Mouse (Mus musculus) neural tube, embryonic 14.5 days (tissue): ENCODE data around the gene Ufd1. TPM values are rescaled to one million over a fixed set of nuclear protein-coding genes. Genes with fewer than 3 reads are reported as not detected.

Experiments
- ATAC-seq: fragments of 200-750 bp; cut with Nextera tagmentation; 2 replicates; pipeline ENCODE4 v1.8.0; 2017; ENCODE audit warnings: low read depth, mild to moderate bottlenecking, moderate TSS enrichment, moderate library complexity
- H3K27ac ChIP-seq: fragments of 300-500 bp; sonication (generic); 2 replicates; pipeline ENCODE4 v1.5.1; 2014; ENCODE audit warnings: low read depth, mild to moderate bottlenecking, control low read depth, low read length, moderate library complexity, mixed read lengths
- H3K27me3 ChIP-seq: fragments of 300-500 bp; sonication (generic); 2 replicates; pipeline ENCODE4 v1.6.1; 2014; ENCODE audit warnings: low read length; ENCODE audit not compliant: control insufficient read depth, insufficient read depth
- H3K36me3 ChIP-seq: fragments of 300-500 bp; sonication (generic); 2 replicates; pipeline ENCODE4 v1.6.1; 2014; ENCODE audit warnings: low read length, mixed read lengths; ENCODE audit not compliant: control insufficient read depth, insufficient read depth
- H3K4me1 ChIP-seq: fragments of 300-500 bp; sonication (generic); 2 replicates; pipeline ENCODE4 v1.6.1; 2014; ENCODE audit warnings: low read length; ENCODE audit not compliant: control insufficient read depth, insufficient read depth
- H3K4me2 ChIP-seq: fragments of 300-500 bp; sonication (generic); 2 replicates; pipeline ENCODE4 v1.6.1; 2014; ENCODE audit warnings: mild to moderate bottlenecking, low read depth, low read length, control low read depth
- H3K4me3 ChIP-seq: fragments of 300-500 bp; sonication (generic); 2 replicates; pipeline ENCODE4 v1.5.1; 2014; ENCODE audit warnings: low read depth, low read length, control low read depth, mixed read lengths
- H3K9ac ChIP-seq: fragments of 300-500 bp; sonication (generic); replicated peaks from 2 replicates; pipeline ENCODE4 v1.6.1; 2014; ENCODE audit warnings: low read depth, mild to moderate bottlenecking, control low read depth, low read length, mixed read lengths
- H3K9me3 ChIP-seq: fragments of 300-500 bp; sonication (generic); 2 replicates; pipeline ENCODE4 v1.6.1; 2016; ENCODE audit warnings: low read length; ENCODE audit not compliant: control insufficient read depth
- WGBS: fragments of 180-500 bp; shearing (Covaris S2); extraction: QIAGEN DNeasy Blood & Tissue Kit; methylation state at CpG from one replicate; pipeline ENCODE4 v1.1.7; 2014; 5-methylcytosine and 5-hydroxymethylcytosine counted together
- polyA plus RNA-seq: library from polyadenylated mRNA; unstranded; fragments of >200 nt; fragmentation: Nextera tagmentation; extraction: Ambion mirVana; gene quantifications from 2 replicates; pipeline ENCODE4 v1.2.1, GENCODE M21; 2014

Gene Ufd1
- 106 and 115 TPM in 2 replicates for polyA plus RNA-seq

DNA sequence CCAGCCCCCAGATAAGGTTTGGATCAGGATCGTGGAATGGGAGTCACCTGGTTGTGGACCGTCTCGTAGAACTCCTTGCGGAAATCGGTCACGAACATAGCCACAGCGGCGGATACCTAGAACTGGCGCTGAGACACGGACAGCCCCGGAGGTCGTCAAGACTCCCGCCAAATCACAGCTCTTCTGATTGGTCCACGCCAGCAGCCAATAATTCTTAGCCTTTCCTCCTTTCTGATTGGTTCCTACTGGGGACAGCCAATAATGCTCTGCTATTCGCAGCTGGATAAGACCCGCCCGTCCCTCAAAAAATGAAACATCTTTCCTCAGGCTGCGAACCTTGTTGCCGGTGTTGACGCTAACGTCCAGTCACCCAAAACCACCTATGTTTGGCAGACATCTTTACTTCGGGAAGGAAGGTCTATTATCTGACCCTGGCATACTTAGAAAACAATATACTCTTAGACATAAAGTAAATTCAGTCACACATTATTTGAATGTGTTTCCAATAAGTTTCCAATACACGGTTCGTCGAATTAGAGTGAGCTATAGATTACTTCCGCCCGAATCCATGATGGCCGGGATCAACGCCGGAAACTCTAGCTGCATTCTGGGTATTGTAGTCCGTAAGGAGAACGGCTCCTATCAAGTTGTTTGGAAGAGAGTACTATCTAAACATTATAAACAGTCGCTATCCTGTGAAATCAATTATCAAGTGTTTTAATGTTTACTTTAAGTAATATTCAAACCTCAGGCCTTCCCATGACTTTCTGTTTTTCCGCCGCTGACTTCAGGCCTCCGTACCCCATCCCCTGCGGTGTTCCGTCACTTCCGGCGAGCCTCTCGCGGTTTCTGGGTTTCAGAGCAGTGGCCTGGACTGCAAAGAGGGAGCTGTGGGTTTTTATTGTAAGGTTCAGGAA lies at the start of gene Ufd1, which contains the start of gene Cdc45:
Gene Ufd1, plus strand, starts transcription at position 312 of the 917 bp plus-strand sequence.
Gene Cdc45, minus strand, starts transcription at position 520 of the 917 bp plus-strand sequence.
- Histone ChIP-seq H3K36me3 (peaks cover 6% of the 10 kb centered on the region; the same call in 1 of the 2 replicates), H3K4me2 (peak within 1 kb of the TSS; percentile 79), H3K4me3 (peak within 1 kb of the TSS; percentile 63), H3K4me1 (peaks cover 15% of the 10 kb centered on the region; the same call in 1 of the 2 replicates), H3K9ac (peak within 1 kb of the TSS; percentile 65), H3K27ac (peak within 1 kb of the TSS; percentile 46), H3K9me3 (no peaks in the 10 kb centered on the region), H3K27me3 (no peaks in the 10 kb centered on the region)
- peak; percentile 95 for ATAC-seq
- under 1% methylated on average over 42 of the region's 42 CpGs for WGBS

DNA sequence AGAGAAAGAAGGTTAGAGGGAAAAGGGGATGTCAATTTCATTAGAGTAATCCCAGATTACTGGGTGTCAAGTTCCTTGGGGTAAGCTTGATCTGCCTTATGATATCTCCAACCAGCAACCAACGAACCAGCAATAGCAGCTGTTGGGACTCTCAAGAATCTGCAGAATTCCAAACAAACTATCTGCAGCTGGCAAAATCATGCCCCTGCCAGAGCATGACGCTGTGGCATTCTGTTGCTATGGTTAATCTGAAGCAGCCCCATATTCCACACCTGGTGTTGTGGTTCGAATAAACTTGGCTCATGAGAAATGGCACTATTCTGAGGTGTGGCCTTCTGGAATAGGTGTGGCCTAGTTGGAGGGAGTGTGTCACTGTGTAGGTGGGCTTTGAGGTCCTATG lies 48.6 kb upstream of the Ufd1 start:
- Histone ChIP-seq H3K36me3 (no peaks in the 10 kb centered on the region), H3K9me3 (no peaks in the 10 kb centered on the region), H3K27ac (no peak overlapping the region), H3K9ac (no peak overlapping the region), H3K4me3 (no peak overlapping the region), H3K4me1 (no peaks in the 10 kb centered on the region), H3K4me2 (no peak overlapping the region), H3K27me3 (no peaks in the 10 kb centered on the region)
- 83% methylated on average over 3 of the region's 3 CpGs for WGBS
- no peak for ATAC-seq

DNA sequence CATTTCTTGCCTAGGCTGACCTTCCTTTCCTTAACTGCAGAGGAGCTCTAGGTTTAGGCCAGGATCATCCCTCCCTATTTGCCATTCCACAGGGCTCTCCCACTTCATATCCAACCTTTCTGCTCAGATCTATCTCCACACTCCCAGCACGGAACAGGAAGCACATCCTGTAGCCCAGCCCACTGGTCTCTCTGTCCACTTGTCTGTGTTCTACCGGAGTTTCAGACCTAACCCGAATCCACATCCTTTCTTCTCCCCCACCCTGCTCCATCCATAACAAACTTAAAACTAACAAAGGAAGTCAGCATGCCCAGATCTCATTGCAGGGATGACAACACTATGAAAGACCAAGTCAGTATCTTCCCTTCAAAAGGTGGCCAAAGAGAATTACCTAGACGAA lies 45.2 kb upstream of the Ufd1 start:
- Histone ChIP-seq H3K4me2 (no peak overlapping the region), H3K27ac (no peak overlapping the region), H3K4me1 (no peaks in the 10 kb centered on the region), H3K4me3 (no peak overlapping the region), H3K9ac (no peak overlapping the region), H3K9me3 (no peaks in the 10 kb centered on the region), H3K36me3 (no peaks in the 10 kb centered on the region), H3K27me3 (no peaks in the 10 kb centered on the region)
- 80% methylated on average over 4 of the region's 4 CpGs for WGBS
- ATAC-seq: no peak

DNA sequence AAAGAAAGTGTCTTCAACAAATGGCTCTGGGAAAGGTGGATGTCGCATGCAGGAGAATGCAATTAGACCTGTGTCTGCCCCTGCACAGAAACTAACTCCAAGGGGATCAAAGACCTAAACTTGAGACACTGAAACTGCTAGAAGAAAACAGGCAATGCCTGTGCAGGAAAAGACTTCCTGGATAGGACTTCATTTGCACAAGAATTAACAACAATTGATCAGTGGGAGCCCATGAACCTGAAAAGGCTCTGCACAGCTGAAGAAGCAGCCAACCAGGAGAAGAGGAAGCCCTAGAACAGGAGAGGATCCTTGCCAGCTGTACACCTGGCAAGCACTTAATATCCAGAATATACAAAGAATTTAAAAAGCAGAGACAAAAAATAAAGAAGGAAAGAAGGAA lies 42.1 kb upstream of the Ufd1 start:
- ATAC-seq: no peak
- no peak overlapping the region for H3K27ac ChIP-seq
- H3K36me3 ChIP-seq: no peaks in the 10 kb centered on the region
- no peak overlapping the region for H3K9ac ChIP-seq
- WGBS: 87% methylated on average over 1 of the region's 1 CpGs
- H3K4me3 ChIP-seq: no peak overlapping the region
- H3K4me2 ChIP-seq: no peak overlapping the region
- H3K9me3 ChIP-seq: no peaks in the 10 kb centered on the region
- H3K4me1 ChIP-seq: no peaks in the 10 kb centered on the region
- H3K27me3 ChIP-seq: no peaks in the 10 kb centered on the region

DNA sequence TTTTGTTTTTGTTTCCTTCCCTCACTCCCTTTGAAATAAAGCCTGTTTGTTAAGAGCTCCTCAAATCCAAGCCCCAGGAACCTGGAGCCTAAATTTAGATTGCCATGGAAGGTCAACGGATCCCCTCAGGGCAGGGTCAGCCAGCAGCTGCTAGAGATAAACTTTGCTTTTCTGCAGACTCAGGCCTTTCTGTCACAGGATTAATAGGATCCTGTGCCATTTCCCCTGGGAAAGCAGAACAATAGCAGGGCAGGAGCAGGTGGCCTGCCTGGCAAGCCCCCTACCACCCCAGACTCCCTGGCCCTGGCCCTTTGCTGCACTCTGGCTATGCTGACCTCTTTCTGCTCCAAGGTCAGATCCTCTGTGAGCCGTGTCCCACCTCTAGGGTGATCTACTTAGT lies 37.6 kb upstream of the Ufd1 start:
- Histone ChIP-seq H3K27ac (no peak overlapping the region), H3K4me1 (no peaks in the 10 kb centered on the region), H3K9ac (no peak overlapping the region), H3K4me2 (no peak overlapping the region), H3K9me3 (no peaks in the 10 kb centered on the region), H3K4me3 (no peak overlapping the region), H3K36me3 (no peaks in the 10 kb centered on the region), H3K27me3 (peaks cover 33% of the 10 kb centered on the region)
- ATAC-seq: no peak
- WGBS: 32% methylated on average over 2 of the region's 2 CpGs

DNA sequence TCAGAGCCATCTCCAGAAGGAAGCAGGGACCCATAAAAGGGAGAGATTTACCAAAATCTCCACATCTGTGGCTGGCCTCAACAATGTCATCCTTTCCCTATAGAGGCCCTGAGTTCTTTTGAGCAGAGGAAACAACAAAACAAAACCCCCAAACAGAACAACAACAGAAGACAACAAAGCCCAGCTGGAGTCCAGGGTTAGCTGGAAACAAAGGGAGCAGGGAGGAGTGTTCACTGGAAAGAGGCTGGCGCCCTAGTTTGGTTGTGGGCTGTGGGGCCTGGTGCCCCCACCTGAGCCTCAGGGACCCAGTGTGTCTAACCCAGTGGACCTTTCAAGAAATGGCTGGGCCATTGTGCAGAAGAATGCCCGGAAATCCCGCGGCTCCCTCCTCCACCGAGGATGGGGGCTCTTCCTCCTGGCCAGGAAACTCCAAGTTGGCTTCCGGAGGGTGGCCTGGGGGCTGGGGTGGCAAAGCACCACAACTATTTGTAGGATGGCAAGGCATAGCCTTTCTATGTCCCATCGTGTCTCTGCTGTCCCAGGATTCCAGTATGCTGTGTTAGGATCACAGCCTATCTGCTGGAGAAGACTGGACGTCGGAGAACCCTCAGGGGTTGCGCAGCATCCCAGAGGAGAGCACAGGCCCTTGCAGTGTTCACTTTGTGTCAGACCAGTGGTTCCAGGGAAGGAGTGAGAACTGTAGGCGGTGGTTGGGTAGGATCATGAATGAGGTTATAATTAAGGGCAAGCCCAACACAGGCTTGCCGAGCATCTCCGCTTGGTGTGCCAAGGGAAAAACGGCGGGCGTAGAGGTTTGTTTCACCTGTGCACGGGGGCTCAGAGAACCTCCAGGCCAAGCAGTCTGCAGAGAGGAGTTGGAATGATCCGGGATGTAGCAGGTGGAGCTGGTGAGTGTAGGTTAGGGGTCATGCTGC lies 35.7 kb upstream of the Ufd1 start:
- H3K4me3 ChIP-seq: no peak overlapping the region
- WGBS: 29% methylated on average over 18 of the region's 18 CpGs
- H3K4me1 ChIP-seq: no peaks in the 10 kb centered on the region
- H3K9ac ChIP-seq: no peak overlapping the region
- peak overlapping the region; percentile 27; the same call in 1 of the 2 replicates for H3K4me2 ChIP-seq
- H3K9me3 ChIP-seq: no peaks in the 10 kb centered on the region
- H3K27ac ChIP-seq: no peak overlapping the region
- peaks cover 34% of the 10 kb centered on the region for H3K27me3 ChIP-seq
- no peaks in the 10 kb centered on the region for H3K36me3 ChIP-seq
- no peak for ATAC-seq

DNA sequence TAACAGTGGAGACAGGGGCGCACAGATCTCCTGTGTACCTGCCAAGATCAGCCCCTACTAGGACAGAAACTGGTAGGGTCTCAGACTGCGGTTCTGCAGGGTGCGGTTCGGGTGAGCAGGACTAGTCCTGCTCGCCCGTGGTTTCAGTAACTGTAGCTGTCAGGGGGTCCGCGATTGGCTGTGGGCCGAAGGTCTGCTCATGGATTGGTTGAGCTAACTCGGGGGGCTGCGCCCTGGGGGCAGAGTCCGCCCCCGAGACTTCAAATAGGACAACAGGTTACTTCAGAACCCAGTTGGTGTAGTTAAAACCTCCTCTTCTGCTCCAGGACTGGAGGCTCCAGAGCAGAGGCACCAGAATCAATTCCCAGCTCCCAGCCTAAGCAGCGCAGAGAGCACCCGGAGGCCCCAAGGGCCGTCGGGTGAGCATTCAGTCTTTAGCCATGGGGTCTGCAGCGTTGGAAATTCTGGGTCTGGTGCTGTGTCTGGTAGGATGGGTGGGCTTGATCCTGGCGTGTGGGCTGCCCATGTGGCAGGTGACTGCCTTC lies 35.0 kb upstream of the Ufd1 start, which contains the start of gene Cldn5:
Gene Cldn5, plus strand, starts transcription at position 292 of the 545 bp plus-strand sequence.
- Histone ChIP-seq H3K27me3 (peaks cover 34% of the 10 kb centered on the region), H3K36me3 (no peaks in the 10 kb centered on the region), H3K4me2 (peak within 1 kb of the TSS; percentile 74), H3K9me3 (no peaks in the 10 kb centered on the region), H3K27ac (peak within 1 kb of the TSS; percentile 23; the same call in 1 of the 2 replicates), H3K4me3 (peak within 1 kb of the TSS; percentile 42), H3K9ac (peak within 1 kb of the TSS; percentile 39), H3K4me1 (no peaks in the 10 kb centered on the region)
- WGBS: 6% methylated on average over 19 of the region's 19 CpGs
- peak; percentile 55; the same call in 1 of the 2 replicates for ATAC-seq
